Comparison of ENCODE assay signal across 10 mouse cellular contexts in the genomic region with DNA sequence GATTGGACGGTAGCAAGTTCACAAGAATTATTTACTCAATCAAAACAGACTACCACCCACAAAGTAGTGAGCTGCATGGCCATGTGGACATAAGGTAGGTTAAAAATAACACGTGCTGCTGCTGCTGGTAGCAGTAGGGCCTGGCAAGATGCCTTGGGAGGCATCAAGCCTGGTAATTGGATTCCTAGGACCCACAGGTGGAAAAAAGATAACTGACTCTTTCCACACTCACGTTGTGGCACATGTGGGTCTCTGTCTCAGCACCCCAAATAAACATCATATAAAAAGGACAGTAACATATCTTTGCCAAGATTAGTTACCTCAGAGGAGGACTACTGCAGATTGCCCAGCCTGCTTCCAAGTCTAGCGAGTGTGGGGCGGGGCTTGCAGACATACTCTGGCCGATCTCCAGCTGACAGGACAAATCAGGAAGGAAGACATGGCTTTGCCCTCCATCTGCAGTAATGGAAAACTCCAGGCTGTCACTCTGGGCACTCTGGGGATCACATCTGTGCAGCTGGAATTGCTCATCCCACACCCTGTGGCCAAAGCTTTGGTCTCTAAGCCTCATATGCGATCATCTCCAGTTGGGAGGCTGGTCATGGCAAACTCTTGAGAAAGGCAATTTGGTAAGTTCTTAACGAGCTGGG.
A peak's percentile ranks its signal among the peaks of the same experiment; 100 is the strongest.
DNase-seq lines count a peak whose midpoint lies in the region; ATAC-seq and TF ChIP-seq lines count a peak whose summit lies in the region.
"Had no signal": no experiment of that assay in that cellular context is flagged by ENCODE, and none has a peak within 500 bp of the region (broad histone marks: within the 10 kb centered on the region; RNA-seq: fewer than 3 reads in every experiment).

No protein-coding gene starts in this region.

- TF ChIP-seq CTCF in gastrocnemius, adult 2 months (IDR thresholded peaks at IDR 0.05): no peak

- peak; percentile 9 for DNase-seq in layer of hippocampus, adult 11-12 months (ENCODE audit: low spot score)
- DNase-seq in layer of hippocampus, adult 9-10 months (ENCODE audit: low spot score): no peak
- peak; percentile 87 for DNase-seq in gastrocnemius, adult 2 months
- peak; percentile 33 for DNase-seq in kidney, postnatal 14 days
- peak; percentile 40 for DNase-seq in right cerebral cortex, postnatal 14 days
- no peak for DNase-seq in thymus, postnatal 10 days (ENCODE audit: low spot score in 2 of 2)
- DNase-seq in spleen, adult 12 weeks (ENCODE audit: low spot score): no peak

- no peak overlapping the region for H3K4me3 ChIP-seq in gastrocnemius, adult 2 months
- H3K4me3 ChIP-seq: heart, embryonic 13.5 days; liver, embryonic 15.5 days had no signal

- peak overlapping the region; percentile 85 for H3K27ac ChIP-seq in gastrocnemius, adult 2 months
- H3K27ac ChIP-seq: heart, embryonic 13.5 days; liver, embryonic 15.5 days had no signal

- ATAC-seq in megakaryocyte progenitor cell, adult 5-6 weeks (replicated peaks; ENCODE audit: poor library complexity): no peak

- intact Hi-C loops in gastrocnemius, adult 2 months (cut with DNase I): no loop called here

Comparison
In these comparisons a context has a peak if more than half of its experiments do, and no peak if none do; other contexts are left out.
1. DNase-seq: peak in layer of hippocampus, adult 11-12 months (single experiment), gastrocnemius, adult 2 months (single experiment), kidney, postnatal 14 days (single experiment) and right cerebral cortex, postnatal 14 days (single experiment); none in layer of hippocampus, adult 9-10 months (single experiment), thymus, postnatal 10 days (0 of 2) and spleen, adult 12 weeks (single experiment).